Comparison of ENCODE assay signal across 8 mouse cellular contexts in the genomic region with DNA sequence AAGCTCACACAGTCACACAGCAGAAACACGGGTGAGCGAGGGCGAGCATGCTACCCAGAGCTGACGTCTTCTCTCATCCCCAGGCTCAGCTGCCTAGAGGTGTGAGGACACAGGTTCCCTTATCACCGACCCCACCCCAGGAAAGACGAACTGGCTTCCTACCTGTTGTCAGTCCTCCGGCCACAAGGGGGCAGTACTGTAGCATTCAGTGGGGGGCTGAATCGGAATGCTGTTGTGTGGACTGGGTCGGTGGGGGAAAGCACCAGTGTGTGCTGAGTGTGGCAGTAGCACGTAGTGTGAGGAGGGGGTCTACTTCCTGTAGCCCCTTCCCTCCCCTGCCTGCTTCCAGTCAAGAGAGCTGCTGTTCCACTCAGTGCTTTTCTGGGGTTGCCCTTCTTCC. TPM values are rescaled to one million over a fixed set of nuclear protein-coding genes. Genes with fewer than 3 reads are reported as not detected.
A peak's percentile ranks its signal among the peaks of the same experiment; 100 is the strongest.
DNase-seq lines count a peak whose midpoint lies in the region.

No protein-coding gene starts in this region.

- peak; percentile 60 for DNase-seq in gastrocnemius, adult 18-20 months (ENCODE audit: low spot score)
- DNase-seq in gastrocnemius, postnatal 25 days = no peak
- DNase-seq in urinary bladder, adult 18-20 months (ENCODE audit: low spot score in 2 of 2) = peak; percentile 19 to 57
- DNase-seq in urinary bladder, postnatal 10 days (ENCODE audit: low spot score) = no peak
- DNase-seq in cerebellum, postnatal 36 days = peak; percentile 41
- DNase-seq in kidney, postnatal 14 days = peak; percentile 44
- DNase-seq in ovary, postnatal 36 days (ENCODE audit: low spot score) = peak; percentile 54
- peak; percentile 29 to 37 for DNase-seq in urinary bladder, postnatal 36 days (ENCODE audit: low spot score in 2 of 2)

RNA-seq across cellular contexts. Expression of a gene that starts 16.3 kb away (rescaled TPM):
- not detected for total RNA-seq in gastrocnemius, adult 18-20 months (2021)
- total RNA-seq in gastrocnemius, postnatal 25 days (2021) = not detected

RNA-seq across cellular contexts. Expression of a gene that starts 39.1 kb away (rescaled TPM):
- total RNA-seq in gastrocnemius, adult 18-20 months (2021) = not detected
- total RNA-seq in gastrocnemius, postnatal 25 days (2021) = not detected

RNA-seq across cellular contexts. Expression of a gene that starts 46.8 kb away (rescaled TPM):
- total RNA-seq in gastrocnemius, adult 18-20 months (2021) = 1 to 10 TPM; 2.7 to 6.9 TPM
- total RNA-seq in gastrocnemius, postnatal 25 days (2021) = 1 to 10 TPM; 8.2 to 8.7 TPM

RNA-seq across cellular contexts. Expression of a gene that starts 54.0 kb away (rescaled TPM):
- under 1 TPM; 0.18 to 0.21 TPM for total RNA-seq in gastrocnemius, adult 18-20 months (2021)
- total RNA-seq in gastrocnemius, postnatal 25 days (2021) = 10 to 100 TPM in 1 of 2 experiments, 1 to 10 TPM in 1; 4.8 to 14.4 TPM

Comparison
In these comparisons a context has a peak if more than half of its experiments do, and no peak if none do; other contexts are left out.
1. DNase-seq: peak in gastrocnemius, adult 18-20 months (single experiment), urinary bladder, adult 18-20 months (2 of 2), cerebellum, postnatal 36 days (2 of 2), kidney, postnatal 14 days (single experiment), ovary, postnatal 36 days (single experiment) and urinary bladder, postnatal 36 days (2 of 2); none in gastrocnemius, postnatal 25 days (single experiment) and urinary bladder, postnatal 10 days (single experiment).